Mouse (Mus musculus): ENCODE measurements around the gene Syap1. TPM values are rescaled to one million over a fixed set of nuclear protein-coding genes. Genes with fewer than 3 reads are reported as not detected.
"Not testable (repeated sequence)": the region's sequence is repeated elsewhere in the genome, so short reads cannot be mapped to it uniquely, and the experiment has no call there.

Syap1 gene
- polyA plus RNA-seq, 1 experiment, result 3.7 TPM

DNA sequence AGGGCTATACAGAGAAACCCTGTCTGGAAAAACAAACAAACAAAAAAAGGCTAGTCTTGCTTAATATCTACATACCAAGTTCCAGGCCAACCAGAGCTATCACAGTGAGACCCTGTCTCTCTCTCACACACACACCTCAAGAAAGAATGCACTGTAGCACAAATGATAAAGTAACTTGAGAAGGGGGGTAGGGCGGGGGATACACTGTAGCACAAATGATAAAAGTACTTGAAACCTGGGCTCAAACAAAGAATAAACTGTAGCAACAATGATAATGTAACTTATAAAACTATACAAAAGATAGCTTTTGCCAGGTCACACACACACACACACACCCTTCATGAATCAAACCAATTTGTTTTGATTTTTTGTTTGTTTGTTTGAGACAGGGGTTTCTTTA is 56.7 kb downstream of the Syap1 start:
- H3K27ac ChIP-seq (ENCODE audit: insufficient read depth, low read length), result no peak overlapping the region
- H3K4me3 ChIP-seq (ENCODE audit: extremely low read depth, insufficient read depth, insufficient read length), result no peak overlapping the region
- TF ChIP-seq CTCF (IDR thresholded peaks at IDR 0.05; ENCODE audit: extremely low read depth, insufficient read depth, insufficient read length, insufficient replicate concordance) (no peak), POLR2A (IDR thresholded peaks at IDR 0.05; ENCODE audit: low read depth, low read length) (no peak)
- 84% methylated on average over 1 of the region's 1 CpGs for WGBS
- no peaks in the 10 kb centered on the region for H3K27me3 ChIP-seq (ENCODE audit: control insufficient read depth, insufficient read depth, low read length)
- no peaks in the 10 kb centered on the region for H3K36me3 ChIP-seq (ENCODE audit: control insufficient read depth, insufficient read depth, low read length)
- no peak for DNase-seq (ENCODE audit: low read depth in 1 of 2, low spot score in 2 of 2)
- H3K4me1 ChIP-seq (ENCODE audit: control insufficient read depth, insufficient read depth, insufficient read length), result no peaks in the 10 kb centered on the region; the same call in 1 of the 2 replicates

- TF ChIP-seq POLR2A (IDR thresholded peaks at IDR 0.05; ENCODE audit: low read depth, low read length), result no peak
- no peak for TF ChIP-seq CTCF (IDR thresholded peaks at IDR 0.05; ENCODE audit: extremely low read depth, insufficient read depth, insufficient read length, insufficient replicate concordance)
- H3K27ac ChIP-seq (ENCODE audit: insufficient read depth, low read length), result no peak overlapping the region
- H3K36me3 ChIP-seq (ENCODE audit: control insufficient read depth, insufficient read depth, low read length), result no peaks in the 10 kb centered on the region
- no peaks in the 10 kb centered on the region for H3K27me3 ChIP-seq (ENCODE audit: control insufficient read depth, insufficient read depth, low read length)
- no peak overlapping the region for H3K4me3 ChIP-seq (ENCODE audit: extremely low read depth, insufficient read depth, insufficient read length)
- no peak for DNase-seq (ENCODE audit: low read depth in 1 of 2, low spot score in 2 of 2)
- 39% methylated on average over 1 of the region's 1 CpGs for WGBS
- no peaks in the 10 kb centered on the region; the same call in 1 of the 2 replicates for H3K4me1 ChIP-seq (ENCODE audit: control insufficient read depth, insufficient read depth, insufficient read length)
Measured at GRCm38 (mm10) chrX:162831036-162831435, 57.2 kb downstream of the Syap1 start.

- H3K4me3 ChIP-seq (ENCODE audit: extremely low read depth, insufficient read depth, insufficient read length); H3K27ac ChIP-seq (ENCODE audit: insufficient read depth, low read length); H3K27me3 ChIP-seq (ENCODE audit: control insufficient read depth, insufficient read depth, low read length); H3K4me1 ChIP-seq (ENCODE audit: control insufficient read depth, insufficient read depth, insufficient read length); H3K36me3 ChIP-seq (ENCODE audit: control insufficient read depth, insufficient read depth, low read length); DNase-seq (ENCODE audit: low read depth in 1 of 2, low spot score in 2 of 2): not testable (repeated sequence)
- WGBS, result 56% methylated on average over 2 of the region's 2 CpGs
Measured at GRCm38 (mm10) chrX:162830313-162830712, 57.9 kb downstream of the Syap1 start.

DNA sequence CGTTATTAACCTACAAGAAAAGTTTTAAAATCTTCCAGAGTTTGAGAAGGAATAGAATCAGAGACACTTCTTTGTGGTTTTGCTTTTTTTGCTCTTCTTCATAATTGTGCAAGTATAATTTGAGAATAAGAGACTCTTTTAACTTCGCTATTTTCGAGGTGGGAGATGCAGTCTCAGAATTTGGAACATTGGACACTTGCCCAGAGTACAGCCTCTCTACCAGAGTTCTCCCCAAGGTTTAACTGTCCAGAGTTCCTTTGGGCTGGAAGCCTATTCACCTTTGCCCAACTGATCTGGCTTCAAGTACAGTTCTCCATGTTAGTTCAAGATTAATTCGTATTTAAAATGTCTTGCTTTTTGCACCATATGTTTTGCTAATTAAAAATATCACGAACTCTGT is 58.5 kb downstream of the Syap1 start:
- 38% methylated on average over 5 of the region's 5 CpGs for WGBS

DNA sequence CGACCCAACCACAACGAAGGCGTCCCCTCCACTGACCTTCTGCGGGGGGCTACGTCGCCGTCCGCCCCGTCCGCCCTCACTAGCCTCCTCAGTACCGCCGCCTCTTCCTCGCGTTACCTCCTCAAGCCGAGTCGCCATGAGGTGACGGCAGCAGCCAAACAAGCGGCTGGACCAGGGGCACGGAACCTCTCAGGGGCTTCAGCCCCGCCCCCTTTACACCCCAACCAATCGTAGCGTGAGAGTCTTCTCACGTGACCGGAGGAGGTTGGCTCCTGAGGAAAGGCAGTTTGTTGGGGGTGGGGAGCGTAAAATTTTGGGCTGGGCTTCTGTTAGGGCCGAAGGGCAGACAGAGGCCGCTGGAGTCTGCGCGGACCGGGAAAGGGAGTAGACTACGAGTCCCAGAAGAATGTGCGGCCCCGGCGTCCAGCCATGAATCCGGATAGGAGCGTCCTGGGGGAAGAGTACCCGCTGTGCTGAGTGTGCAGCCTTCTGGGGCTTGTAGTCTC is 59.0 kb downstream of the Syap1 start, which contains the start of gene Txlng:
Txlng (minus strand) TSS at position 252 of the 506 bp plus-strand sequence.
- Histone ChIP-seq H3K27me3 (ENCODE audit: control insufficient read depth, insufficient read depth, low read length) (no peaks in the 10 kb centered on the region), H3K4me1 (ENCODE audit: control insufficient read depth, insufficient read depth, insufficient read length) (no peaks in the 10 kb centered on the region; the same call in 1 of the 2 replicates), H3K27ac (ENCODE audit: insufficient read depth, low read length) (peak within 1 kb of the TSS; percentile 85), H3K36me3 (ENCODE audit: control insufficient read depth, insufficient read depth, low read length) (no peaks in the 10 kb centered on the region), H3K4me3 (ENCODE audit: extremely low read depth, insufficient read depth, insufficient read length) (peak within 1 kb of the TSS; percentile 94)
- DNase-seq (ENCODE audit: low read depth in 1 of 2, low spot score in 2 of 2), result peak; percentile 91 to 92
- WGBS, result 26% methylated on average over 37 of the region's 37 CpGs
- TF ChIP-seq CTCF (IDR thresholded peaks at IDR 0.05; ENCODE audit: extremely low read depth, insufficient read depth, insufficient read length, insufficient replicate concordance) (no peak), POLR2A (IDR thresholded peaks at IDR 0.05; ENCODE audit: low read depth, low read length) (peak; percentile 72)

More for the DNA sequence above, 58.5 kb downstream of the Syap1 start:
- no peak for TF ChIP-seq POLR2A (IDR thresholded peaks at IDR 0.05; ENCODE audit: low read depth, low read length)
- no peak for TF ChIP-seq CTCF (IDR thresholded peaks at IDR 0.05; ENCODE audit: extremely low read depth, insufficient read depth, insufficient read length, insufficient replicate concordance)
- no peaks in the 10 kb centered on the region; the same call in 1 of the 2 replicates for H3K4me1 ChIP-seq (ENCODE audit: control insufficient read depth, insufficient read depth, insufficient read length)
- peak overlapping the region; percentile 35; the same call in 1 of the 2 replicates for H3K27ac ChIP-seq (ENCODE audit: insufficient read depth, low read length)
- H3K4me3 ChIP-seq (ENCODE audit: extremely low read depth, insufficient read depth, insufficient read length), result peak overlapping the region; percentile 44
- H3K27me3 ChIP-seq (ENCODE audit: control insufficient read depth, insufficient read depth, low read length), result no peaks in the 10 kb centered on the region
- no peaks in the 10 kb centered on the region for H3K36me3 ChIP-seq (ENCODE audit: control insufficient read depth, insufficient read depth, low read length)
- no peak for DNase-seq (ENCODE audit: low read depth in 1 of 2, low spot score in 2 of 2)

DNA sequence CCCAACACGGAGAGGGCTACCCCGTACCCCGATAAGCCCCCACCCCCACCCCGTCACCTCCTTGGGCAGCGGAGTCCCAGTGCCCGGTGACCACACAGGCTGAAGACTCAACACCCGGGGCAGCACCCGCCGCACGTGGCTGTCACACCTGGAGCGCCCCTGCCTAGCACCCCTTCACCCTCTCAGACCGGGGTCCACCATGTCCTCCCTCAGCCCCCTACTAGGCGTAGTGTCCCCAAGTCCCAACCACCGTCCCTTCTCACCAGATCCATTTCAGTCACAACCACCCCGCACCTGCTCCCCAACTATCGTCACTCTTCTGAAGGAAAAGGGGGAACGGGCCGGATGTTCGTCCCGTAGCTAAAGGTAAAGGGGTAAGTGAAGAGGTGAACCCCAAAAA is 59.5 kb downstream of the Syap1 start:
- TF ChIP-seq CTCF (IDR thresholded peaks at IDR 0.05; ENCODE audit: extremely low read depth, insufficient read depth, insufficient read length, insufficient replicate concordance), result no peak
- no peak for TF ChIP-seq POLR2A (IDR thresholded peaks at IDR 0.05; ENCODE audit: low read depth, low read length)
- 17% methylated on average over 20 of the region's 20 CpGs for WGBS
- H3K27ac ChIP-seq (ENCODE audit: insufficient read depth, low read length), result peak overlapping the region; percentile 85
- H3K4me3 ChIP-seq (ENCODE audit: extremely low read depth, insufficient read depth, insufficient read length), result peak overlapping the region; percentile 94
- H3K36me3 ChIP-seq (ENCODE audit: control insufficient read depth, insufficient read depth, low read length), result no peaks in the 10 kb centered on the region
- no peak for DNase-seq (ENCODE audit: low read depth in 1 of 2, low spot score in 2 of 2)
- H3K4me1 ChIP-seq (ENCODE audit: control insufficient read depth, insufficient read depth, insufficient read length), result no peaks in the 10 kb centered on the region; the same call in 1 of the 2 replicates
- H3K27me3 ChIP-seq (ENCODE audit: control insufficient read depth, insufficient read depth, low read length), result no peaks in the 10 kb centered on the region

DNA sequence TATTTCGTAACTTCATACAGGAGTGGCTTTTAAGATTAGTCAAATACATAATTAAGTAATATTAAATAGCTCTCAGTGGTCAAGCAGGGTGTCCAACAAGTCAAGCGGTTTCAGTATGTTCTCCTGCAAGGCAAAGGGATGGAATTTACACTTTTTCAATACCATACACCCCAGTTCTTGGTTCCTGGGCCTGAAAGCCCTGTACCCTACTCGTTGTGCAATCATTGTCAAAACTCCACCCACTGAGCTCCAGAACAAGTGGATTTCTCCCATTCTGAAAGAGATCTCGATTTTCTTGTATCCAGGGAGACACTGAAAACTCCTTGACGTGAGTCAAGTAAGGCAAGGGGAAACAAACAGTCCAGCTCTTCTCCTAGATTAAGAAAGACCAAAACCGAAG is 60.2 kb downstream of the Syap1 start:
- Histone ChIP-seq H3K4me1 (ENCODE audit: control insufficient read depth, insufficient read depth, insufficient read length) (no peaks in the 10 kb centered on the region; the same call in 1 of the 2 replicates), H3K36me3 (ENCODE audit: control insufficient read depth, insufficient read depth, low read length) (no peaks in the 10 kb centered on the region), H3K27me3 (ENCODE audit: control insufficient read depth, insufficient read depth, low read length) (no peaks in the 10 kb centered on the region), H3K27ac (ENCODE audit: insufficient read depth, low read length) (no peak overlapping the region), H3K4me3 (ENCODE audit: extremely low read depth, insufficient read depth, insufficient read length) (no peak overlapping the region)
- no peak for DNase-seq (ENCODE audit: low read depth in 1 of 2, low spot score in 2 of 2)
- TF ChIP-seq POLR2A (IDR thresholded peaks at IDR 0.05; ENCODE audit: low read depth, low read length) (no peak), CTCF (IDR thresholded peaks at IDR 0.05; ENCODE audit: extremely low read depth, insufficient read depth, insufficient read length, insufficient replicate concordance) (no peak)
- 42% methylated on average over 6 of the region's 6 CpGs for WGBS

Other genes with a start within 250 kb of the Syap1 start
- gene Reps2, start 244.8 kb downstream of the Syap1 start, polyA plus RNA-seq (2012; rRNA removed), result 0.20 and 0.23 TPM in 2 replicates
- gene Rbbp7, start 128.0 kb downstream of the Syap1 start, polyA plus RNA-seq (2012; rRNA removed), result 25.4 and 26.6 TPM in 2 replicates
- 1.3 and 1.8 TPM in 2 replicates for gene Txlng, start 59.0 kb downstream of the Syap1 start, polyA plus RNA-seq (2012; rRNA removed)
- 8.9 and 11.0 TPM in 2 replicates for gene Ctps2, start 12.8 kb upstream of the Syap1 start, polyA plus RNA-seq (2012; rRNA removed)
- gene S100g, start 76.2 kb upstream of the Syap1 start, polyA plus RNA-seq (2012; rRNA removed), result not detected in 2 replicates

Measured in spleen, adult 2 months (tissue).